12 mouse cellular contexts compared by ENCODE assay signal in genomic region chr2:103945571-103946092, GRCm38 (mm10). TPM values are rescaled to one million over a fixed set of nuclear protein-coding genes. Genes with fewer than 3 reads are reported as not detected.
A peak's percentile ranks its signal among the peaks of the same experiment; 100 is the strongest.
DNase-seq lines count a peak whose midpoint lies in the region; ATAC-seq and TF ChIP-seq lines count a peak whose summit lies in the region.
"Had no signal": no experiment of that assay in that cellular context is flagged by ENCODE, and none has a peak within 500 bp of the region (broad histone marks: within the 10 kb centered on the region; RNA-seq: fewer than 3 reads in every experiment).

No protein-coding gene starts in this region.

- no peak for TF ChIP-seq CTCF in G1E (IDR thresholded peaks at IDR 0.05; ENCODE audit: low read depth, low read length)
- no peak for TF ChIP-seq CTCF in forebrain, postnatal 0 days (IDR thresholded peaks at IDR 0.05; ENCODE audit: low read depth)

- H3K27me3 ChIP-seq in G1E (ENCODE audit: insufficient read depth, low read length): peaks cover 2% of the 10 kb centered on the region; the same call in 1 of the 2 replicates
- H3K27me3 ChIP-seq in liver, embryonic 12.5 days (replicated peaks): no peaks in the 10 kb centered on the region; the same call in 1 of the 2 replicates
- no peaks in the 10 kb centered on the region for H3K27me3 ChIP-seq in forebrain, postnatal 0 days (ENCODE audit: insufficient read depth, low read length)

- DNase-seq in heart, adult 8-10 months (ENCODE audit: low spot score): peak; percentile 41
- DNase-seq in heart, postnatal 25 days (ENCODE audit: low spot score): no peak
- DNase-seq in G1E (ENCODE audit: low spot score): no peak
- peak; percentile 71 for DNase-seq in naive thymus-derived CD4-positive, alpha-beta T cell, adult 2 months (ENCODE audit: low read depth)
- no peak for DNase-seq in neural tube, embryonic 10.5 days (ENCODE audit: extremely low spot score, low spot score)
- no peak for DNase-seq in adrenal gland, postnatal 25 days
- DNase-seq in forebrain, postnatal 0 days: no peak
- DNase-seq: kidney, postnatal 14 days; lung, embryonic 14.5 days had no signal

- H3K9me3 ChIP-seq in G1E (replicated peaks): no peaks in the 10 kb centered on the region
- no peaks in the 10 kb centered on the region for H3K9me3 ChIP-seq in liver, embryonic 12.5 days (replicated peaks)
- no peaks in the 10 kb centered on the region for H3K9me3 ChIP-seq in forebrain, postnatal 0 days (ENCODE audit: low read length)

- peak overlapping the region; percentile 74 for H3K27ac ChIP-seq in liver, embryonic 12.5 days
- H3K27ac ChIP-seq in forebrain, postnatal 0 days (ENCODE audit: low read depth, low read length): no peak overlapping the region

- peaks cover 50% of the 10 kb centered on the region for H3K4me1 ChIP-seq in G1E (ENCODE audit: insufficient read depth, low read depth, low read length)
- H3K4me1 ChIP-seq in liver, embryonic 12.5 days: peaks cover 38% of the 10 kb centered on the region
- H3K4me1 ChIP-seq in forebrain, postnatal 0 days (ENCODE audit: insufficient read depth): no peaks in the 10 kb centered on the region

- H3K36me3 ChIP-seq in G1E (replicated peaks): no peaks in the 10 kb centered on the region
- no peaks in the 10 kb centered on the region for H3K36me3 ChIP-seq in liver, embryonic 12.5 days
- no peaks in the 10 kb centered on the region for H3K36me3 ChIP-seq in forebrain, postnatal 0 days (ENCODE audit: insufficient read depth)

- H3K4me2 ChIP-seq in liver, embryonic 12.5 days: peak overlapping the region; percentile 36
- H3K4me2 ChIP-seq in forebrain, postnatal 0 days (ENCODE audit: low read depth): no peak overlapping the region
- H3K4me2 ChIP-seq: lung, embryonic 14.5 days had no signal

- H3K4me3 ChIP-seq in G1E (ENCODE audit: low read depth, low read length): no peak overlapping the region
- no peak overlapping the region for H3K4me3 ChIP-seq in liver, embryonic 12.5 days
- no peak overlapping the region for H3K4me3 ChIP-seq in forebrain, postnatal 0 days (ENCODE audit: low read depth, low read length)

- intact Hi-C loops in heart, postnatal 25 days (cut with DNase I): no loop called here

- peak; percentile 28; the same call in 1 of the 2 replicates for ATAC-seq in G1E (ENCODE audit: extremely low read depth, insufficient number of reproducible peaks, low FRiP score, poor library complexity, severe bottlenecking)
- no peak for ATAC-seq in liver, embryonic 12.5 days
- ATAC-seq in forebrain, postnatal 0 days: no peak
- ATAC-seq: forebrain, embryonic 14.5 days had no signal

- 24% methylated on average over 5 of the region's 5 CpGs for WGBS in liver, embryonic 12.5 days (ENCODE audit: insufficient replicate concordance)
- WGBS in forebrain, postnatal 0 days: 84% methylated on average over 5 of the region's 5 CpGs

- H3K9ac ChIP-seq in liver, embryonic 12.5 days: no peak overlapping the region
- no peak overlapping the region for H3K9ac ChIP-seq in forebrain, postnatal 0 days
- H3K9ac ChIP-seq: lung, embryonic 14.5 days had no signal

RNA-seq across cellular contexts. Expression of gene Lmo2, which starts 12.2 kb away (rescaled TPM):
- total RNA-seq in heart, adult 8-10 months (2022): 10 to 100 TPM; 25.6 to 27.7 (median 26.0) TPM
- 10 to 100 TPM; 19.3 to 19.8 TPM for total RNA-seq in heart, postnatal 25 days (2021)
- total RNA-seq in G1E (2014; fragmentation: Nextera tagmentation) (184 and 198 TPM in 2 replicates), G1E (2017) (119 and 124 TPM in 2 replicates)
- polyA plus RNA-seq in G1E (2012): 255 and 381 TPM in 2 replicates
- 188 and 194 TPM in 2 replicates for polyA plus RNA-seq in liver, embryonic 12.5 days (2016; fragmentation: Nextera tagmentation; extraction: Ambion mirVana)
- total RNA-seq in adrenal gland, postnatal 25 days (2021): 28.9 and 31.9 TPM in 2 replicates
- 19.9 and 23.8 TPM in 2 replicates for total RNA-seq in forebrain, postnatal 0 days (2014; rRNA removed)
- polyA plus RNA-seq in forebrain, postnatal 0 days (2015; fragmentation: Nextera tagmentation; extraction: Ambion mirVana): 26.9 and 27.8 TPM in 2 replicates
- polyA plus RNA-seq: C2C12 had no signal

Comparison
In these comparisons a context has a peak if more than half of its experiments do, and no peak if none do; other contexts are left out.
1. DNase-seq: peak in heart, adult 8-10 months (single experiment) and naive thymus-derived CD4-positive, alpha-beta T cell, adult 2 months (single experiment); none in heart, postnatal 25 days (single experiment), G1E (single experiment), neural tube, embryonic 10.5 days (single experiment), adrenal gland, postnatal 25 days (single experiment) and forebrain, postnatal 0 days (single experiment).